Mouse (Mus musculus) embryonic fibroblast, embryonic 13.5 days (primary cell): ENCODE data around the gene Gm12216.

Experiments
- CTCF ChIP-seq: IDR thresholded peaks from 2 replicates; pipeline ENCODE4 v1.5.1; 2011; ENCODE audit warnings: mild to moderate bottlenecking, control low read depth, low read length, moderate library complexity, borderline replicate concordance; ENCODE audit not compliant: insufficient read depth
- POLR2A ChIP-seq: IDR thresholded peaks from 2 replicates; pipeline ENCODE4 v1.6.1; 2011; ENCODE audit warnings: low read depth, mild to moderate bottlenecking, control low read depth, low read length, moderate library complexity

DNA sequence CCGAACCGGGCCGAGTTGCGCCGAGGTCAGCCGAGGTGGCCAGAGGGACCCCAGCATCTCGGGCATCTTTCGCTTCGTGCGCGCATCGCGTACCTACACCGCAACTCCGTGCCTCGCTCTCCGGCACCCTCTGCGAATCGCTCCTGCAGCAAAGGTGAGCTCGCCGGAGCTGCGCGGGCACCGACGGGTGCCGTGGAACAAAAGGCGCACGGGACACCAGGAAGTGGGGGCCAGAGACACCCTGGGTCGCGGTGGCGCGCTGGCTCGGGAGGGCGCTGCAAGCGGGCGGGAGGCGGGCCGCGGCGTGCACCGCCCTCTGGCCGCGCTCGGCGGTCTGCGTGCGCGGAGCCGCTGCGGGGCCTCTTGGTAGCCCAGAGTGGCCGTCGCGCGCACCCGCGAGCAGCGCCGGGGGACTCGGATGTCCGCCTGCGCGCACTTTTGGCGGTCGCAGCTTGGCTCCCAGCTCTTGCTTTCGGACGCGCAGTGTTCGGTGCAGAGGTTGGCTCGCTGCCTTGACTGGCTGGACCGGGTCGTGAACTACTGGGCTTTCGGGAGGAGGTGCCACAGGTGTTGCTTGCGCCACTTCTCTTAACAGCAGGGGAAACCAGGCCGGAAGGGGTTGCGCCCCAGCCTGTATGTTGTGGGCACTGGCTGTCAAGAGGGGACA, 88.8 kb downstream of the Gm12216 start:
- no peak for TF ChIP-seq POLR2A
- no peak for TF ChIP-seq CTCF
